Mouse (Mus musculus) left cerebral cortex, postnatal 14 days (tissue): ENCODE data around the gene Mnt. TPM values are rescaled to one million over a fixed set of nuclear protein-coding genes. Genes with fewer than 3 reads are reported as not detected.
A peak's percentile ranks its signal among the peaks of the same experiment; 100 is the strongest.

ENCODE experiments used
- DNase-seq, 2 experiments: peaks; one replicate each; pipeline ENCODE4 v3.0.0; 2021 to 2022; ENCODE audit warnings: low spot score in 2 of 2, mixed read lengths in 1 of 2
- intact Hi-C: fragments of 180-260 bp; cut with DNase I; formaldehyde crosslinking; loops from one replicate; pipeline ENCODE4 v1.15.1; 2025
- total RNA-seq, 2 experiments: library from RNA; stranded (reverse); gene quantifications; 2 replicates each; pipeline ENCODE4 v1.2.3; 2021

The Mnt gene
- total RNA-seq, 2 experiments from 2014 or later = 31.5 to 32.0 TPM

GRCm38 (mm10) chr11:74842045-74842444 lies 11.3 kb downstream of the Mnt start:
- DNase-seq = no peak

GRCm38 (mm10) chr11:74842656-74843434 lies 12.1 kb downstream of the Mnt start:
- no peak for DNase-seq
- intact Hi-C loops = no loop called here

More at GRCm38 (mm10) chr11:74842045-74842444, 11.3 kb downstream of the Mnt start:
- intact Hi-C loops = no loop called here

GRCm38 (mm10) chr11:74843435-74843714 lies 12.7 kb downstream of the Mnt start:
- intact Hi-C loops = no loop called here
- no peak for DNase-seq

- DNase-seq = no peak
- intact Hi-C loops = no loop called here
Measured at GRCm38 (mm10) chr11:74843761-74844160, 13.0 kb downstream of the Mnt start.

- no peak for DNase-seq
- intact Hi-C loops = loop anchor here (2.0 kb wide), 1 partner anchor 25 kb away; no protein-coding TSS in a partner anchor
Measured at GRCm38 (mm10) chr11:74845784-74846183, 15.1 kb downstream of the Mnt start.

GRCm38 (mm10) chr11:74847919-74848521 lies 17.3 kb downstream of the Mnt start:
- intact Hi-C loops = loop anchor here (2.0 kb wide), 1 partner anchor 27 kb away; no protein-coding TSS in a partner anchor

GRCm38 (mm10) chr11:74850998-74851661 lies 20.4 kb downstream of the Mnt start:
- DNase-seq = no peak
- intact Hi-C loops = no loop called here

More at GRCm38 (mm10) chr11:74847919-74848521, 17.3 kb downstream of the Mnt start:
- DNase-seq = peak; percentile 75 to 80

GRCm38 (mm10) chr11:74857756-74858155 lies 27.0 kb downstream of the Mnt start:
- intact Hi-C loops = no loop called here
- no peak for DNase-seq

- no peak for DNase-seq
- intact Hi-C loops = no loop called here
Measured at GRCm38 (mm10) chr11:74862129-74862528, 31.4 kb downstream of the Mnt start.

- intact Hi-C loops = no loop called here
- DNase-seq = no peak
Measured at GRCm38 (mm10) chr11:74863471-74863870, 32.8 kb downstream of the Mnt start.

- DNase-seq = no peak
- intact Hi-C loops = no loop called here
Measured at GRCm38 (mm10) chr11:74864421-74864820, 33.7 kb downstream of the Mnt start.

GRCm38 (mm10) chr11:74865252-74865651 lies 34.5 kb downstream of the Mnt start:
- intact Hi-C loops = no loop called here
- no peak for DNase-seq

- DNase-seq = peak; percentile 49 to 57
- intact Hi-C loops = no loop called here
Measured at GRCm38 (mm10) chr11:74866640-74867039, 35.9 kb downstream of the Mnt start.

- intact Hi-C loops = no loop called here
- no peak for DNase-seq
Measured at GRCm38 (mm10) chr11:74867181-74867580, 36.5 kb downstream of the Mnt start.

GRCm38 (mm10) chr11:74868046-74868760 lies 37.5 kb downstream of the Mnt start:
- intact Hi-C loops = no loop called here
- DNase-seq = no peak

- DNase-seq = no peak
- intact Hi-C loops = no loop called here
Measured at GRCm38 (mm10) chr11:74869603-74870002, 38.9 kb downstream of the Mnt start.

GRCm38 (mm10) chr11:74870544-74870943 lies 39.8 kb downstream of the Mnt start:
- no peak for DNase-seq
- intact Hi-C loops = no loop called here

- intact Hi-C loops = no loop called here
- peak; percentile 65 to 67 for DNase-seq
Measured at GRCm38 (mm10) chr11:74870991-74871622, 40.4 kb downstream of the Mnt start.

- DNase-seq = no peak
- intact Hi-C loops = no loop called here
Measured at GRCm38 (mm10) chr11:74874630-74875029, 43.9 kb downstream of the Mnt start.
